Mouse (Mus musculus): ENCODE data around the gene Vcp.
A peak's percentile ranks its signal among the peaks of the same experiment; 100 is the strongest.

DNA sequence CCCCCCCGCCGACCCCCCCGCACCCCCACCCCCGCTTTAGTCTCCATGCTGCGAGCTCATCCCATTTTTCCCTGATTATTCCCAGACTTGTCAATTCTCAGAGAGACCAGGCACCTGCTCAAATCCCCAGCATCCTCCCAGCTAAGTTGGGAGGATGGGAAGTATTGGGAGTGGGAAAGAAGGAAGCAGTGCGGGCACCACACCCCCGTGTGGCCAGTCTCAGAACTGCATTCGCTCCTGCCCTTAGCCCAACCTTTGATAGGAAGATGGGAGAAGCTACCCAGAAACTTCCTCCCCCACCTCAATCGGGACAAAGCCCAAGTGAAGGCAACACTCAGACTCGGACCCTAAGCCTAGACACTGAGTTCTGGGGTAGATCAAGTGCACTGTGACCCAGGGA lies 46.0 kb downstream of the Vcp start:
- TF ChIP-seq POLR2A (IDR thresholded peaks at IDR 0.05; ENCODE audit: low read depth, low read length) (no peak), CTCF (IDR thresholded peaks at IDR 0.05; ENCODE audit: extremely low read depth, insufficient read depth, insufficient read length, insufficient replicate concordance) (peak; percentile 85)

Data from spleen, adult 2 months (tissue).